Mouse (Mus musculus) c-Kit-negative CD71-positive TER-119-positive erythroid progenitor cells, embryonic 14.5 days (primary cell): ENCODE results near the gene Car14.
"Not testable (repeated sequence)": the region's sequence is repeated elsewhere in the genome, so short reads cannot be mapped to it uniquely, and the experiment has no call there.

ENCODE experiments used
- DNase-seq: peaks from one replicate; pipeline ENCODE4 v3.0.0-alpha.2; 2013; ENCODE audit warnings: low read depth, low spot score

Gene Car14

GRCm38 (mm10) chr3:95892066-95893052 is 12.1 kb downstream of the Car14 start:
- DNase-seq = no peak

GRCm38 (mm10) chr3:95891211-95892065 is 13.1 kb downstream of the Car14 start, which contains the start of gene BC028528:
TSS of gene BC028528 (minus strand) at chr3:95892005.
- no peak for DNase-seq

- DNase-seq = no peak
These were observed 14.8 kb downstream of the Car14 start for GRCm38 (mm10) chr3:95889664-95890063.

GRCm38 (mm10) chr3:95887596-95887995 is 16.9 kb downstream of the Car14 start:
- DNase-seq = no peak

GRCm38 (mm10) chr3:95884400-95884799 is 20.1 kb downstream of the Car14 start:
- DNase-seq = no peak

- DNase-seq = no peak
These were observed 21.6 kb downstream of the Car14 start for GRCm38 (mm10) chr3:95882816-95883425.

GRCm38 (mm10) chr3:95881979-95882815 is 22.3 kb downstream of the Car14 start, which contains the start of gene Ciart:
TSS of gene Ciart (minus strand) at chr3:95882251.
- DNase-seq = peak; percentile 48

- DNase-seq = no peak
These were observed 25.4 kb downstream of the Car14 start for GRCm38 (mm10) chr3:95879063-95879462.

GRCm38 (mm10) chr3:95872048-95872447 is 32.4 kb downstream of the Car14 start:
- DNase-seq = no peak

- peak; percentile 63 for DNase-seq
These were observed 33.1 kb downstream of the Car14 start, which contains the start of gene Mrps21 for GRCm38 (mm10) chr3:95871392-95871867. TSS of gene Mrps21 (minus strand) at chr3:95871519.

- DNase-seq = no peak
These were observed 33.5 kb downstream of the Car14 start for GRCm38 (mm10) chr3:95870976-95871375.

GRCm38 (mm10) chr3:95867408-95867807 is 37.1 kb downstream of the Car14 start:
- no peak for DNase-seq

- no peak for DNase-seq
These were observed 38.4 kb downstream of the Car14 start for GRCm38 (mm10) chr3:95866071-95866470.

GRCm38 (mm10) chr3:95865571-95865970 is 38.9 kb downstream of the Car14 start:
- DNase-seq = no peak

GRCm38 (mm10) chr3:95865050-95865449 is 39.4 kb downstream of the Car14 start:
- no peak for DNase-seq

- DNase-seq = no peak
These were observed 40.9 kb downstream of the Car14 start for GRCm38 (mm10) chr3:95863578-95863977.

- peak; percentile 75 for DNase-seq
These were observed 42.7 kb downstream of the Car14 start for GRCm38 (mm10) chr3:95861796-95862195.

GRCm38 (mm10) chr3:95861216-95861615 is 43.3 kb downstream of the Car14 start:
- no peak for DNase-seq

- no peak for DNase-seq
These were observed 44.2 kb downstream of the Car14 start for GRCm38 (mm10) chr3:95860323-95860722.

GRCm38 (mm10) chr3:95858278-95858677 is 46.2 kb downstream of the Car14 start:
- DNase-seq = not testable (repeated sequence)
